Mouse (Mus musculus): ENCODE results near the gene Clock. TPM values are rescaled to one million over a fixed set of nuclear protein-coding genes. Genes with fewer than 3 reads are reported as not detected.

Clock gene
- polyA plus RNA-seq, 1 experiment from 2014 or later, result 19.2 TPM

Other genes starting within 250 kb of the Clock start
- 16.0 and 16.3 TPM in 2 replicates for gene Srd5a3, start 164.5 kb downstream of the Clock start, polyA plus RNA-seq (2014; fragmentation: Nextera tagmentation; extraction: Ambion mirVana)
- gene Tmem165, start 120.9 kb downstream of the Clock start, polyA plus RNA-seq (2014; fragmentation: Nextera tagmentation; extraction: Ambion mirVana), result 64.0 and 65.3 TPM in 2 replicates
- gene Pdcl2, start 26.4 kb upstream of the Clock start, polyA plus RNA-seq (2014; fragmentation: Nextera tagmentation; extraction: Ambion mirVana), result not detected in 2 replicates
- 1.8 and 2.2 TPM in 2 replicates for gene Nmu, start 59.0 kb upstream of the Clock start, polyA plus RNA-seq (2014; fragmentation: Nextera tagmentation; extraction: Ambion mirVana)
- 0.61 TPM in 1 of 2 replicates, not detected in the other for gene Gm7271, start 179.2 kb upstream of the Clock start, polyA plus RNA-seq (2014; fragmentation: Nextera tagmentation; extraction: Ambion mirVana)
- gene Exoc1, start 224.5 kb upstream of the Clock start, polyA plus RNA-seq (2014; fragmentation: Nextera tagmentation; extraction: Ambion mirVana), result 59.1 and 62.1 TPM in 2 replicates

Measured in hindbrain, embryonic 14.5 days (tissue).